Mouse (Mus musculus): Measurements from ENCODE around the gene Isl2. TPM values are rescaled to one million over a fixed set of nuclear protein-coding genes. Genes with fewer than 3 reads are reported as not detected.
A peak's percentile ranks its signal among the peaks of the same experiment; 100 is the strongest.

The Isl2 gene
- not detected for total RNA-seq (2021)
- long read RNA-seq, experiment 1, result 0 reads
- long read RNA-seq, experiment 2, result 0 reads

GRCm38 (mm10) chr9:55538377-55538776 is at the start of gene Isl2:
TSS of gene Isl2 (plus strand) at chr9:55538672.
- DNase-seq, result no peak

DNA sequence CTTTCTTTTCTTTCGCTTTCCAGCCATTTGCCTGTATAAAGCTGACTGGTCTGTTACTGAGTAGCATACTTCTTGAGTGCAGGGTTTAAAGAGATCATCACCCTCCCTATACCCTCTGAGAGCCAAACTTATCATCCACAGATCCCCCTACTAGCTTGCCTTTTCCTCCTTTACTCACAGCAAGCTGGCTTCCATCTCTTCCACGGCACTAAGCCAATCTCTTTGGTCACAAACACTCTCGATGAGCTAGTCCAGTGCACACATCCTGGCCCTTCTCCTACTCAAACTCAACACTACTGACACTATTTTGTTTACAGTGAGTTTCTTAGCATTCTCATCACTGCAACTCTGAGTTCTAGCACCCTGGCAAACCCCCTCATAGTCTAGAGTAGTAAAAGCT is 30.6 kb upstream of the Isl2 start:
- DNase-seq, result peak; percentile 72 to 82

DNA sequence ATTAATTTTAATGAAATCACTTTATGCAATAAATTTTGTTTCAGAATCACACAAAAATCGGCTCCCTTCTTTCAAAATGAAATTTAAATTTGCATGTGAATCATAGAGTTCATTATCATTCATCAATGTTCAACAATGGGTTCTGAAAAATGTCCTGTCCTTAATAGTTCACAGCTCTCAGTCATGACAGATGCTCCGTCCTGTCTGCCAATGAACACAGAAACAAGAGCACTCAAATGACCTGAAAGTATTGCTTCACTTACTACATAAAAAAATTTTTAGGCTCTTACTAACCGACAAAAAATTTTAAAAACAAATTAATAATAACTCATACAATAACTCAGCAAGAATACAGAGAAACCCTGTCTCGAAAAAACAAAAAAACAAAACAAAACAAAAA is 29.8 kb upstream of the Isl2 start:
- peak; percentile 52 to 58 for DNase-seq

DNA sequence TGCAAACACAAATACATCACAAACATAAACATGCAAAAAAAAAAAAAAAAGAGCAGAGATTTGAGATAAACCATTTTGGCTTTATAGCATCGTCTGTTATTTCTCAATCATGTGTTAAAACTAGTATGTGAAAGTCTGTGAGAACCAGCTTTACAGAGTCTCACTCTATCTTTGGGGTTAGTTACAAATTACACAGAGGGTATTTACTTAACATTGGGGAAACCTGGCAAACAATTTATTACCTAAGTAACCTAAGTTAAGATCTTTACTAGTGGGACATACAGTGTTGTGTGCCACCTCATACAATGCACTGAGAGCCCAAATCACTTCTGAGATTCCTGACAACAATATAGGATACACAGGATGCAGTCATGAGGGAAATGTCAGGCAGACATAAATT is 28.7 kb upstream of the Isl2 start:
- DNase-seq, result no peak

- peak; percentile 45 to 48 for DNase-seq
Observed at GRCm38 (mm10) chr9:55510651-55511235, 27.7 kb upstream of the Isl2 start.

GRCm38 (mm10) chr9:55511521-55511993 is 26.9 kb upstream of the Isl2 start:
- peak; percentile 69 to 78 for DNase-seq

DNA sequence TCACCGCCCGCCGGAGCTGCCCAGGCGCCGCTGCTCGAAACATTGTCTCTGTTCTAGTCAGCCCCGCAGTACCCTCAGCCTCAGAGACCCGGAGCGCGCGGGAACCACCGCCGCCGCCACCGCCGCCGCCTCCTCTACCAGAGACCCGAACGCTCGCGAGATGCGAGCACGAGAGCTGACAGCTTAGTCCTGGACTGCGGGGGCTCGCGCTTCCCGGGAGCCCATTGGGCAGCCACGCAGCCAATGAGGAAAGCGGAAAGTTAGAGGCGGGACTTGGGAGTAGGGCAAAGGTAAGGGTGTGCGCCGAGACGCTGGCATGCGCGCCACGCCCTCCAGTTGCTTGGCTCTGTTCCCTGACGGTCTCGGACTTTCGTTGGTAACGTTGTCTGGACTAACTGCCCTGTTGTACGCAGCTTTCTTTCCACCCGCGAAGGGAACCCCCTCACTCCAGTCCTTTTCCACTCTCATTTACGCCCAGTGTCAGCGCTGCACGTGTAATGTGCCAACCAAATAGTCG is 26.4 kb upstream of the Isl2 start, which contains the start of gene Etfa:
Etfa (minus strand) TSS at position 217 of the 517 bp plus-strand sequence.
- peak; percentile 98 for DNase-seq

DNA sequence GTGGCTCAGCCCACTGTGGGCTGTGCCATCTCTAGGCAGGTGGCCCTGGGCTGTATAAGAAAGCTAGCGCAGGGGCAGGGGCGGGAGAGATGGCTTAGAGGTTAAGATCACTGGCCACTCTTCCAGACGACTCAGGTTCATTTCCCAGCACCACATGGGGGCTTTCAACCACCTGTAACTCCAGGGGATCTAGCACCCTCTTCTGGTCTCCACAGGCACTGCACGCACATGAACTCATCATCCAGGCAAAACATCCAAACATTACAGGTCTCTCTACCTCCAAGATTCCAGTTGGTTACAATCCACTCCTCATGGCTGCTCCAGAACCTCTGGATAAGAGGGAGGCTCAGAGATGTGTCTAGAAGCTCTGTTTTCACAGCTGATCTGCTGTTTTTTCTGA is 12.8 kb upstream of the Isl2 start:
- DNase-seq, result peak in 1 of 2 experiments; percentile 14

DNA sequence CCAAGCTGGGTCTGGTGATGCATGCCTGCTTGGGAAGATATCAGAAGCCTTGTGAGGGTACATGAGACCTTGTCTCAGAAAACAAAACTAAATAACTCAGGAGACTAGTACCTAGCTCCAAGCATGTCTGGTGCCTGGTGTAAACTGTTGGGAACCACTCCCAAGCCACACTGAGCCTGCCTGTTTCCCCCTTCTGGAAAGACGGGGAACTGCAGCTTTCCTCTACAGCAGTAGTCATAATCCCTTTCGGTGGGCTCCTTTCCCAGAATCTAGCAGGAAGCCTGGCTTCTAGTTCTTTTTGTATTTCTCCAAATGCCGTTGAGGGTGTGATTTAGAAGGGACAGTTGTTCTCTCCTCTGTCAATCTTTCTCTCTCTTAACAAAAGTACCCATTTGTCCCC is 2.6 kb upstream of the Isl2 start:
- peak; percentile 57 to 82 for DNase-seq

DNA sequence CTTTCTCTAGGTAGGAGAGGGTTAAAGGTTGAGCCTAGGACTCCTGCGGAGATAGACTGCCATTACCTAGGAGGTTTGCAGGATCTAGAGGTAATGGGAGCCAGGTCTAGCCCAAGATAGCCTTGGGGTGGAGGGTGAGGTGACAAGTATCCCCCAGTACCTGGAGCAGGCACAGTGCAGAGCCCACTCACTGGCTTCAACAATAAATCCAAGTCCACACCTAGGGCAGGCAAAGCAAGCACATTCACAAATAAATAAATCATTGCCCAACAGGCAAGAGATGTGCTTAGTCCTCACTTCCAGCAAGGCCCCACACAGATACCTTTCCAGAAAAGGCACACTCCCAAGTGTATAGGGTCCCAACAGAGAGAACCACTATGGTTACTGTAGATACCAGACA is 534 bp downstream of the Isl2 start:
- DNase-seq, result no peak

DNA sequence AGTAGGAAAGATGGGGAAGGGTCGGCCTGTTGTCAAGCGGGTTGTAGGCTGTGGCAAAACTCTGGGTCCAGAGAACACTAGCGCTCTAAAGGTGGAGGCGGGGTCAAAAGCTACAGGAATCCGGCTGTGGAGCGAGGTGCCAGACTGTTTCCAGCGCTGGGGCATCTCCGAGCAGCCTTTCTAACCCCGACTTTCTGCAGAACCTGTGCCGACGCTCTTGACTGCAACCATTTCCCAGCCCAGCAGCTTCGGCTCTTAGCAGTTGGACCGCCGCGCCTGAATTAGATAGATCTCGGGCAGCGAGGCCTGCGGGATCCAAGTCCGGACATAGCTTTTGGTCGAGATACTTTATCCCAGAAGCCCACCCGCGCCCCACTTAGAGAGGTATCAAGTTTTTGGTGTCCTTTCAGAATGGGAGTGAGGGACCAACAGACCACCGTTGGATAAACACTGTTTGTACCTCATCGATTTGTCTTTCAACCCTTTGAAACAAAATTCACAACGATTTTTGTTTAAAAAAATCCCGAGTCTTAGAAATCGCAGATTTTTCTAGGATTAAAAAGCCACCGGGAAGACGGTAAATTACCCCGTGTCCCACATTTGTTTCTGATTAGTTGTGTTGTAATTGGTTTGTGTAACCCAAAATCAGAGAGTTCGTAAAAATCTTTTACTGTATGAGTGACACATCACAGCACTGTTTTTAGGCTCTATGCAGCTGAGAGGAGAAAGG is 1.4 kb downstream of the Isl2 start:
- DNase-seq, result peak in 1 of 2 experiments; percentile 55

DNA sequence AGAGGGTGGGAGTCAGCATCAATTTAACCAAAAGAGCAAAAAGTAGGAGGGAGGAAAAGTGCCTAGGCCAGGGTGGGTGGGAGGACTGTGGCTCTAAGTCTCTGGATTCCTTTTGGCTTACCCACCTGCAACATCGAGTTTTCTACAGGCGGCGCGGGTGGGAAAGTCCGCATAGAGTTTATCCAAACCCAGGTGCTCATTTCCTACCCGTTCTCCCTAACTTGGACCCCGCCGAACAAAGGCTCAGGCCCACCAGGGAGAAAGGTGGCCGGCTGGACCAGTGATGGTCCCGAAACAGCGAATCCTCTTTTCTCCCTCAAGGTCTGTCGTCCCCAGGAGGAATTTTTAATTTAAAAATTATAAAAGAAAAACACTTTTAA is 1.9 kb downstream of the Isl2 start:
- peak in 1 of 2 experiments; percentile 54 for DNase-seq

GRCm38 (mm10) chr9:55540888-55541287 is 2.4 kb downstream of the Isl2 start:
- DNase-seq, result peak; percentile 47 to 72

DNA sequence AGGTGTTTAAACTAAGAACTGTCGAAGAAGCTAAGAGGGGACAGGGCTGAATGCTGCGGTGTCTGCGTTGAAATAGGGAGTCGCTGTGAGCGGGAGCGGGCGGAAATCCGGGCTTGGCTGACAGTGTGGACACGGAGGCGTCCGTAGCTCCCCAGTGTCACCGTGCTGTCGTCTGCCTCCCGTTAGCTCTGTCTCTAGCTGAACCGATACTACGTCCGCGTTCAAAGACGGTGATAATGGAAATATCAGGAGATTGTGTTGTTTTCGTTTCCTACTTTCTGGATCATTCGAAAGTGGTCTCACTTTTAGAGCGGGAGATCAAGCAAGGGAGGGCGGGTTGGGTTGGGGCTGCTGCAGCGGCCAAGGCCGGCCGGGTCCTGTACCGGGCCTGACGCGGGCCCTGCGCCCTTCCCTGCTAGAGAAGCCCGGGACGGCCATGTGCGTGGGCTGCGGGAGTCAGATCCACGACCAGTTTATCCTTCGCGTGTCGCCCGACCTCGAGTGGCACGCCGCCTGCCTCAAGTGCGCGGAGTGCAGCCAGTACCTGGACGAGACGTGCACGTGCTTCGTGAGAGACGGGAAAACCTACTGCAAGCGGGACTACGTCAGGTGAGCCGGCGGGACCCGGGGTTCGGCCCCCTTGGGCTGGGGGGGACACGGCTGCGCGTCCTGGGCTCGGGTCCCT is 3.4 kb downstream of the Isl2 start:
- DNase-seq, result peak; percentile 47 to 73

- DNase-seq, result peak in 1 of 2 experiments; percentile 34
Observed at GRCm38 (mm10) chr9:55542366-55543325, 4.2 kb downstream of the Isl2 start.

GRCm38 (mm10) chr9:55543336-55543702 is 4.8 kb downstream of the Isl2 start:
- DNase-seq, result no peak

- DNase-seq, result peak; percentile 30 to 79
Observed at GRCm38 (mm10) chr9:55543703-55544401, 5.4 kb downstream of the Isl2 start.

DNA sequence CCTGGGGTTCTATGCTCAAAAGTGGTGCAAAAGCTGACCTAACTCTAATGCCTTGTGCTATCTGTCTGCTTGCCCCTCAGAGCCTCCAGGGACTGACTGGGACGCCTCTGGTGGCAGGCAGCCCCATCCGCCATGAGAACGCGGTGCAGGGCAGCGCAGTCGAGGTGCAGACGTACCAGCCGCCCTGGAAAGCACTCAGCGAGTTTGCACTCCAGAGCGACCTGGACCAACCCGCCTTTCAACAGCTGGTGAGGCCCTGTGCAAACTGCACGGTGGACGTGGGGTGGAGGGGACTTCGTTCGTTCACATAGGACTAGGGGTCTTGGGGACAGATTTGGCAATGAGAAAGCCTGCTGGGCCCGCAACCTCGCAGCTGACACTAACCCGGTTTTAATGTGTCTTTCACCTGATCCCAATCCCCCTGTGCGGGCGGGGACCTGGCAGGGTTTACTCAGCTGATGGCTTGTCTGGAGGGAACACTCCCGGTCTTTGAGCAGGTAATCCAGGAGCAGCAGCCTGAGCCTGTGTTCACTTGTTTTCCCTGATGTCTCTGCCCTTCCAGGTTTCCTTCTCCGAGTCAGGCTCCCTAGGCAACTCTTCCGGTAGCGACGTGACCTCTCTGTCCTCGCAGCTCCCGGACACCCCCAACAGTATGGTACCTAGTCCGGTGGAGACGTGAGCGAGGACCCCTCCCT is 6.5 kb downstream of the Isl2 start:
- peak; percentile 28 to 69 for DNase-seq

DNA sequence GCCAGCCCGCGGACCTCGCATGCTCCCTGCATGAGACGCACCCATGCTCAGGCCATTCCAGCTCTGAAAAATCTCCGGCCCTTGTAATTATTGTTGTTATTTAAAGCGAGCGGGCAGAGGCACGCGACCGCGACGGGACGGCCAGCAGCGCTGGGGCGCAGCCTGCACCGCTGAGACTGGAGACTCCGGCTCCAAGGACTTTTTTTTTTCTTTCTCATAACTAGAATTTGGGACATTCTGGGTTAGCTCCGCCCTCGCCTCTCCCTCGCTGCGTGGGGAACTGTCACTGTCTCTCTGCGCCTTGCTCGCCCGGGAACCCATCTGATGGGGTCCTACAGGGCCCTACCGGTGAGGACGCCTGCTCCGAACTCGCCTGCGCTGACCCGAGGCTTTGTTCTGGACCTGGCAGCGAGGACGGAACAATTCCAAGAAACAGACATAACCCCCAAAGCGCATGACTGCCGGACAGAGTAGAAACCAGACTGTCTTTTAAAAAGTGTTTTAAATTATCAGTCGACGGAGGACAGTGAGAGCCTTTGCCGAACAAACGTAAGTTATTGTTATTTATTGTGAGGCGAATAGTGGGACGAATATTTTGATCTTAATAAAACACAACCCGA is 7.2 kb downstream of the Isl2 start:
- peak in 1 of 2 experiments; percentile 55 for DNase-seq

Measured in heart, adult 18-20 months (tissue).